Mouse (Mus musculus) cerebellum, adult 2 months (tissue): ENCODE data around the gene Rap1gds1.

Experiments
- CTCF ChIP-seq: fragments of 200-500 bp; IDR thresholded peaks from 2 replicates; pipeline ENCODE4 v1.5.1; 2011; ENCODE audit warnings: low read depth, mild to moderate bottlenecking, control low read depth, low read length, moderate library complexity, borderline replicate concordance; ENCODE audit not compliant: insufficient read depth
- POLR2A ChIP-seq: fragments of 200-500 bp; IDR thresholded peaks from 2 replicates; pipeline ENCODE4 v1.6.1; 2011; ENCODE audit warnings: low read length, control low read depth, borderline replicate concordance; ENCODE audit not compliant: insufficient read depth

GRCm38 (mm10) chr3:138927437-138927836, 147.6 kb downstream of the Rap1gds1 start:
- no peak for TF ChIP-seq CTCF
- TF ChIP-seq POLR2A: no peak
